Mouse (Mus musculus) cerebellum, adult 2 months (tissue): ENCODE measurements at regions not wholly inside any gene's neighbourhood (a gene's known extent, or its start where the extent isn't known, plus 50 kb on each side); places are given as distances from the start of the nearest gene placed in this dataset.

ENCODE experiments used
- DNase-seq, 2 experiments: peaks; one replicate each; pipeline ENCODE4 v3.0.0; 2021
- H3K27ac ChIP-seq: fragments of 200-500 bp; 2 replicates; pipeline ENCODE4 v1.5.1; 2012; ENCODE audit warnings: low read length, control low read depth, inconsistent platforms; ENCODE audit not compliant: insufficient read depth
- H3K27me3 ChIP-seq: fragments of 200-500 bp; 2 replicates; pipeline ENCODE4 v1.6.1; 2012; ENCODE audit warnings: inconsistent platforms, mild to moderate bottlenecking, low read length, moderate library complexity; ENCODE audit not compliant: control insufficient read depth, insufficient read depth
- H3K4me1 ChIP-seq: fragments of 200-500 bp; 2 replicates; pipeline ENCODE4 v1.6.1; 2011; ENCODE audit warnings: low read length; ENCODE audit not compliant: control insufficient read depth, insufficient read depth
- H3K4me3 ChIP-seq: fragments of 200-500 bp; replicated peaks from 2 replicates; pipeline ENCODE3; 2011; ENCODE audit warnings: mild to moderate bottlenecking, low read depth, low read length, control low read depth; ENCODE audit not compliant: insufficient read depth
- CTCF ChIP-seq: fragments of 200-500 bp; IDR thresholded peaks from 2 replicates; pipeline ENCODE4 v1.5.1; 2011; ENCODE audit warnings: low read depth, mild to moderate bottlenecking, control low read depth, low read length, moderate library complexity, borderline replicate concordance; ENCODE audit not compliant: insufficient read depth
- POLR2A ChIP-seq: fragments of 200-500 bp; IDR thresholded peaks from 2 replicates; pipeline ENCODE4 v1.6.1; 2011; ENCODE audit warnings: low read length, control low read depth, borderline replicate concordance; ENCODE audit not compliant: insufficient read depth
- WGBS: fragments of 180-500 bp; shearing (Covaris S2); methylation state at CpG from one replicate; pipeline ENCODE4 v1.1.7; 2018; 5-methylcytosine and 5-hydroxymethylcytosine counted together

DNA sequence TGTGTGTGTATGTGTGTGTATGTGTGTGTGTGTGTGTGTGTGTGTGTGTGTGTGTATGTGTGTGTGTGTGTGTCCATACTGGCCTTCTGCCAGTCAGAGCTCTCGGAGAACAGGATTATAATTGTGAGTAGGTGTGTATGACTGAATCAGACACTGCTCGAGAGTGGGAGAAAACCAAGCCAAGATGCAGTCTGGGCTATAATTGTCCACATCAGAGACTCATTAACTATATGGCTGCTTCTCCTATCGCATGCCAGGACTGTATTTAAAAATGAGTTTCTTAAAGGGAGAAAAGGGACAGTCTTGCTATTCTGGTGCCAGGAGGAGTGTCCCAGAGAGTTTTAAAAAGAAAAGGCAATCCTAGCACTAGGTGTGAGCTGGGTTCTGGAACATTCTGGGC is 58.7 kb upstream of the Adpgk start:
- no peak for TF ChIP-seq CTCF
- no peak for TF ChIP-seq POLR2A
- Histone ChIP-seq H3K27ac (no peak overlapping the region), H3K4me3 (no peak overlapping the region), H3K4me1 (no peaks in the 10 kb centered on the region), H3K27me3 (no peaks in the 10 kb centered on the region)
- DNase-seq, result no peak
- 22% methylated on average over 3 of the region's 3 CpGs for WGBS

DNA sequence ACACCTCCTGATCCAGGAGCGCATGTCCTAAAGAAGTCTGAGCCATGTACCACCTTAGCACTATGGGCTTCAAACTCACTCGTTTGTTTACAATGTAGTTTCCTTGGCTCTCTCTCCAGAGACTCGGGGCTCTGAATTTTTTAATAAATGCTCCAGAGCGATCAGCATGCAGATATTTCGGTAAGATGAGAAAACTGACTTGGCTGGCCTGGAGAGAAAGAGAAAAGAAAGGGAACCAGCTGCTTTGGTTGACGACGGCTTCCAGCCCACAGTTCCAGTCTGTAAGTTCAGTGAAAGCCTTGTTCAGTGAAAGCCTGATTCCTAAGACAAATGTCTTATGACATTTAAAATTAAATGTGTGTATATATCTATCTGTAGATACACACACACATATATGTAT is 59.4 kb upstream of the Adpgk start:
- DNase-seq, result no peak
- Histone ChIP-seq H3K27ac (no peak overlapping the region), H3K27me3 (no peaks in the 10 kb centered on the region), H3K4me1 (no peaks in the 10 kb centered on the region), H3K4me3 (no peak overlapping the region)
- no peak for TF ChIP-seq CTCF
- no peak for TF ChIP-seq POLR2A
- 51% methylated on average over 7 of the region's 7 CpGs for WGBS

DNA sequence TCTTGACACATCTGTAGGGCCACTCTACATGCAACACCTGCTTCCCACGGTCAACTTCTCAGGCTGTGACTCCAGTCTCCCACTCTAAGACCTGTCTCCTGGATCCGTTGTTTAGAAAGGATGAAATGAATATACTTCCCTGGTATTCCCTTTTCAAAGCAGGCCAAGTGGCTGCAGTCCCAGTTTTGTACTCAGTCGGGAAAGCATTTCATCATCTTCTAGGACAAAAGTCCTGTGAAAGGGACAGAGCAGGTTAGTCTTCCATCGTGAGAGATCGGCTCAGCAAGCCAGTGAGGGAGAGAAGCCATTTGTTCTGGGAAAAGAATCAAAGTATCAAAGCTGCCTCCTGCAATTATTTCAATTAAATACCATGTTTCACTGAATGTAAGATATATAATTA is 60.2 kb upstream of the Adpgk start:
- DNase-seq, result no peak
- H3K27me3 ChIP-seq, result no peaks in the 10 kb centered on the region
- no peak overlapping the region for H3K27ac ChIP-seq
- no peak for TF ChIP-seq CTCF
- TF ChIP-seq POLR2A, result no peak
- WGBS, result 50% methylated on average over 5 of the region's 5 CpGs
- no peaks in the 10 kb centered on the region for H3K4me1 ChIP-seq
- H3K4me3 ChIP-seq, result no peak overlapping the region

DNA sequence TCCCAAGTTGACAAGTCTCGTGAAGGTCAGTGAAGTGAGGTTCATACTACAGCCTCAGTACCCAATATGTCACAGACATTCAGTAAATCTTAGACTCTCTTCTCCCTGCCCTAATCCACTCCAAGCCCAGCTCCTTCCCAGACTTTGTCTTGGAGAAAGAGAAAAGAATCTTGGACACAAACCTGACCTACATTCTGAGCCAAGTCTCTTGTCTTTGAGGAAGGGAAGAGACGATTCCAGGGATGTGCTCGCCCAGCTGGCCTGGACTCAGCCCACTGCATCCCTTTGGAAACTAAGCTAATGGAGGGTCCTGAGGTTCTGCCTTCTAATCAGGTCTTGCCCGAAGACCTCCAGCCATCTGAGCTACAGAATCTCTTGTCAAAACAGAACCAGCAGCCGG is 61.2 kb upstream of the Adpgk start:
- H3K27ac ChIP-seq, result no peak overlapping the region
- TF ChIP-seq CTCF (no peak), POLR2A (no peak)
- peak in 1 of 2 experiments; percentile 20 for DNase-seq
- no peaks in the 10 kb centered on the region for H3K27me3 ChIP-seq
- 59% methylated on average over 5 of the region's 5 CpGs for WGBS
- H3K4me1 ChIP-seq, result no peaks in the 10 kb centered on the region
- H3K4me3 ChIP-seq, result no peak overlapping the region

DNA sequence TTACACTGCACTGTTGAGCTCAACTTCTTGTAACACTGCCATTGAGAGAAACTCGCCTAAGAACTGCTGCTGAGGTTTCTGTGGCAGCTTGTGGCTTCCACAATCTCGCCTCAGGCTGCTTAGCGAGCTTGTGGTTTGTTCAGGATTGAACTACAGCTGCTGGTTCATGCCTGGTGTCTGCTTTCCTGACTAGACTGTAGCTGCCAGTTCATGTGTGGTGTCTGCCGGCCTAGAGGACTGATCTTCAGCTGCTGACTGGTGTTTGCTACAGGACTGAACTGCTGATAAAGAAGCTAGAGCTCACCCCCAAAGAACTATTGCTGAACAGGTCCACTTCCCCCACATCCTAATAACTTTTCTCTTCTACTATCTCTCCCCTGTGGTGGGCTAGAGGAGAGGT is 63.4 kb upstream of the Adpgk start:
- no peaks in the 10 kb centered on the region for H3K4me1 ChIP-seq
- DNase-seq, result no peak
- H3K27ac ChIP-seq, result no peak overlapping the region
- WGBS, result 91% methylated on average over 4 of the region's 4 CpGs
- H3K4me3 ChIP-seq, result no peak overlapping the region
- no peak for TF ChIP-seq POLR2A
- no peak for TF ChIP-seq CTCF
- no peaks in the 10 kb centered on the region for H3K27me3 ChIP-seq

DNA sequence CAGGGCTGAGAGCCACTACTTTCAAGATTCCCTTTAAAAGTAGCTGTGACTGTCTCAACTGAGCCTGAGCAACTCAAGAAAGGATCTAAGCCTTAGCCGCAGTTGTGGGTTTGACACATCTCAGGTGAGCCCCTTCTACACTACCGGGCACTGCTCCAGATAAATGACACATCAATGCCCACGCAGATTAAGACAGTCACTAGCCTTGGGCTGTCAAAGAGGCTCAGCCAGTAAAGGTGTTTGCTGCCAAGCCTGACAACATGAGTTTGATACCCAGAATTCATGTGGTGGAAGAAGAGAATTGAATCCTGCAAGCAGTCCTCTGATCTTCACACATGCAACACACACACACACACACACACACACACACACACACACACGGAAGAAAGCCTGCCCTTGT is 65.0 kb upstream of the Adpgk start:
- no peaks in the 10 kb centered on the region for H3K27me3 ChIP-seq
- no peak overlapping the region for H3K4me3 ChIP-seq
- TF ChIP-seq CTCF, result no peak
- TF ChIP-seq POLR2A, result no peak
- no peak for DNase-seq
- H3K4me1 ChIP-seq, result no peaks in the 10 kb centered on the region
- no peak overlapping the region for H3K27ac ChIP-seq
- 28% methylated on average over 4 of the region's 4 CpGs for WGBS

DNA sequence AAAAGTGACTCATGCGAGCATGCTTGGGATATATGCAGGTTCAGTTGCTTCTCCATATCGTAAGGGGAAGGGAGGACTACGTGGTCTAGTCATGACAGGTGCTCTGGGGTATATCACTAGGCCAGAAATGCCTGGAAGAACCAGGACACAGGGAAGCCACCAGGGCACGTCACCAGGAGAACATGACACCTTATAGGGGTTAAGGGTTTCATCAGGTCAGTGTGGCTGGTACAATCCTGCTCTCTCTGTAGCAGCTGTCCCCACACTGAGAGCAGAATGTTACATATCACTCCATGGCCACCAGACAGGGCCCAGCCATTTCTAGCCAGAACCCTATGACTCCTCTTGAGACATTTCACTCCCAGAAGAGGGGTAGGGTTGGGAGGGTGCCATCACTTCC is 72.1 kb upstream of the Adpgk start:
- Histone ChIP-seq H3K4me3 (no peak overlapping the region), H3K27ac (no peak overlapping the region), H3K27me3 (no peaks in the 10 kb centered on the region), H3K4me1 (no peaks in the 10 kb centered on the region)
- WGBS, result 89% methylated on average over 4 of the region's 4 CpGs
- no peak for DNase-seq
- TF ChIP-seq CTCF (no peak), POLR2A (no peak)

DNA sequence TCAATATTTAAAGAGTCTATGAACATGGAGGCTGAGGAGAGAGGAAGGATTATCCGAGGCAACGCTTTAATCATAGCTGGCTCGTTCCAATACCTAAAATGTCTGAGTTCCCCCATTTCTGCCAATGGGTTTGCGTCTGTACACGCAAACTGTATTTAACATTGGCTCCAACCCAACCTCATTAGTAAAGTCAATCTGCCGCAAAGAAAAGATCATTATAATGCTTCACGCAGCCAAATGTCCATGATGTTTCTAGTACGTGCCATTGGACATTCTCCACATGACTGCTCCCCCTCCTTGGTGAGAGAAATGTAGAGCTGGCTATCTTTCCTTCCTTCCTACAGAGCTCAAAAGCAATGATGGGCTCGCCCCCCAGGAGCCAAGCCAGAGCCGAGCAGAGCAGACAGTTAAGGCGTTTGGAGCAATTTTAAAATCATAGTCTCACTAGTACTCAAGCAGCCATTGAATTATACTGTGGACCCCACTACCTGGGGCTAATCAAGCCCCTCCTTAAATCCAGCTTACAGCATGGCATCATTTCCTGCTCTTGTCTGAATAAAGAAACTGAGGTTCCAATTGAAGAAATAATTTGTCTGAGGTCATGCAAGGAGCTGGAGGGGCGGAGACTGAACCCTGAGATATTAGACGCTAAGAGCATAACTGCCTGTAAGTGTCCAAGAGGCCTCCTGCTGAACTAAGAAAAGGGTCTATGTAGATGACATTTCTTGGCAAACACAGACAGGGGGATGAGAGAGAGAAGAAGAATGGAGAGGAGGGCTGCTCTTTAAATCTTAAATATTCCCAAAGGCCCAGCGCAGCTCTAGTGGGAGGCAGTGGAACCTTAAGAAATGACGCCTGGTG is 88.5 kb upstream of the Adpgk start:
- 41% methylated on average over 15 of the region's 15 CpGs for WGBS

More for the DNA sequence above, 88.5 kb upstream of the Adpgk start:
- TF ChIP-seq CTCF (no peak), POLR2A (no peak)
- Histone ChIP-seq H3K27ac (no peak overlapping the region), H3K27me3 (no peaks in the 10 kb centered on the region), H3K4me1 (no peaks in the 10 kb centered on the region), H3K4me3 (no peak overlapping the region)
- peak in 1 of 2 experiments; percentile 9 for DNase-seq
